Mouse (Mus musculus) hindbrain, postnatal 0 days (tissue): ENCODE measurements at regions not wholly inside any gene's neighbourhood (a gene's known extent, or its start where the extent isn't known, plus 50 kb on each side); places are given as distances from the start of the nearest gene placed in this dataset.

ENCODE experiments used
- ATAC-seq: fragments of 200-750 bp; cut with Nextera tagmentation; 2 replicates; pipeline ENCODE4 v1.8.0; 2017; ENCODE audit warnings: mild to moderate bottlenecking, moderate TSS enrichment, moderate library complexity
- DNase-seq: peaks from one replicate; pipeline ENCODE4 v3.0.0-alpha.2; 2015; ENCODE audit warnings: low spot score
- H3K27ac ChIP-seq: fragments of 300-500 bp; sonication (generic); 2 replicates; pipeline ENCODE4 v1.5.1; 2014; ENCODE audit warnings: mild to moderate bottlenecking
- H3K27me3 ChIP-seq: fragments of 300-500 bp; sonication (generic); 2 replicates; pipeline ENCODE4 v1.6.1; 2014; ENCODE audit warnings: low read length, mixed read lengths; ENCODE audit not compliant: insufficient read depth
- H3K36me3 ChIP-seq: fragments of 300-500 bp; sonication (generic); 2 replicates; pipeline ENCODE4 v1.6.1; 2014; ENCODE audit warnings: low read length, mixed read lengths; ENCODE audit not compliant: insufficient read depth
- H3K4me1 ChIP-seq: fragments of 300-500 bp; sonication (generic); 2 replicates; pipeline ENCODE4 v1.6.1; 2014; ENCODE audit warnings: antibody characterized with exemption, low read length, mixed read lengths; ENCODE audit not compliant: insufficient read depth
- H3K4me2 ChIP-seq: fragments of 300-500 bp; sonication (generic); 2 replicates; pipeline ENCODE4 v1.6.1; 2014; ENCODE audit warnings: low read depth, mild to moderate bottlenecking, low read length, moderate library complexity, mixed read lengths
- H3K4me3 ChIP-seq: fragments of 300-500 bp; sonication (generic); 2 replicates; pipeline ENCODE4 v1.5.1; 2014; ENCODE audit warnings: low read length
- H3K9ac ChIP-seq: fragments of 300-500 bp; sonication (generic); replicated peaks from 2 replicates; pipeline ENCODE4 v1.6.1; 2014; ENCODE audit warnings: mild to moderate bottlenecking, low read length, moderate library complexity, mixed read lengths
- H3K9me3 ChIP-seq: fragments of 300-500 bp; sonication (generic); 2 replicates; pipeline ENCODE4 v1.6.1; 2016; ENCODE audit warnings: low read length, mixed read lengths
- CTCF ChIP-seq: IDR thresholded peaks from 2 replicates; pipeline ENCODE4 v1.5.1; 2016; ENCODE audit warnings: antibody characterized with exemption, control low read depth, low read depth
- WGBS: fragments of 180-500 bp; shearing (Covaris S2); extraction: QIAGEN DNeasy Blood & Tissue Kit; methylation state at CpG from one replicate; pipeline ENCODE4 v1.1.7; 2014; 5-methylcytosine and 5-hydroxymethylcytosine counted together

GRCm38 (mm10) chr1:190419709-190420108 lies 249.2 kb upstream of the Prox1 start:
- no peaks in the 10 kb centered on the region for H3K36me3 ChIP-seq
- no peak for TF ChIP-seq CTCF
- DNase-seq (peak; percentile 39), ATAC-seq (peak; percentile 67)
- no peak overlapping the region for H3K4me3 ChIP-seq
- 51% methylated on average over 13 of the region's 13 CpGs for WGBS
- H3K4me2 ChIP-seq: no peak overlapping the region
- H3K4me1 ChIP-seq: peaks cover 7% of the 10 kb centered on the region; the same call in 1 of the 2 replicates
- H3K9me3 ChIP-seq: no peaks in the 10 kb centered on the region
- H3K27me3 ChIP-seq: no peaks in the 10 kb centered on the region
- no peak overlapping the region for H3K27ac ChIP-seq
- H3K9ac ChIP-seq: no peak overlapping the region

DNA sequence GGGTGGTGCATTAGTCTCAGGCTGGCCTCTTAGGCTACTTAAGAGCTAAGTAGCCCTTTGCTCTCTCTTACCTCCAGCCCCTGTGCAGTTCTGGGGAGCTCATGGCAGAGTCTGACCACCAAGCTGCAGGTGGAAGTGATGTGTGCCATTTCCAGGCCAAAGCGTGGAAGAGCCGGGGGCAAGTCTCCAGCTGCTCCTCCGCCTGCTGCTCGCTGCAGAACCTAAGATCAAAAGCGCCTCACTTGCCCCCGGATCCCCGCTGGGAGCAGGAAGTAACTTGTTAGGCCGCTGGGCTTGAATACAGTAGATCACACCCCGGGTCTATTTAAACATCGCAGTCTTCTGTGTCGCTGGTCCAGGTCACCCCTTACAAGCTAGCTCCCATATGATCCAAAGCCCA lies 246.8 kb upstream of the Prox1 start:
- Histone ChIP-seq H3K27me3 (no peaks in the 10 kb centered on the region), H3K36me3 (no peaks in the 10 kb centered on the region), H3K27ac (no peak overlapping the region), H3K4me1 (peaks cover 5% of the 10 kb centered on the region; the same call in 1 of the 2 replicates), H3K9ac (no peak overlapping the region), H3K9me3 (no peaks in the 10 kb centered on the region), H3K4me2 (no peak overlapping the region), H3K4me3 (no peak overlapping the region)
- WGBS: 24% methylated on average over 11 of the region's 11 CpGs
- DNase-seq (no peak), ATAC-seq (no peak)
- TF ChIP-seq CTCF: no peak

GRCm38 (mm10) chr1:190411756-190412155 lies 241.2 kb upstream of the Prox1 start:
- Histone ChIP-seq H3K9me3 (no peaks in the 10 kb centered on the region), H3K4me1 (0 out of 2 replicates have a peak, but pooled peaks cover 4% of the 10 kb centered on the region), H3K4me2 (no peak overlapping the region), H3K9ac (no peak overlapping the region), H3K27ac (no peak overlapping the region), H3K36me3 (no peaks in the 10 kb centered on the region), H3K27me3 (no peaks in the 10 kb centered on the region), H3K4me3 (no peak overlapping the region)
- ATAC-seq (no peak), DNase-seq (no peak)
- 87% methylated on average over 5 of the region's 5 CpGs for WGBS
- TF ChIP-seq CTCF: no peak

GRCm38 (mm10) chr1:190403335-190403734 lies 232.8 kb upstream of the Prox1 start:
- WGBS: 67% methylated on average over 12 of the region's 12 CpGs
- Histone ChIP-seq H3K9ac (no peak overlapping the region), H3K4me2 (no peak overlapping the region), H3K36me3 (no peaks in the 10 kb centered on the region), H3K27ac (no peak overlapping the region), H3K9me3 (no peaks in the 10 kb centered on the region), H3K4me3 (no peak overlapping the region), H3K4me1 (no peaks in the 10 kb centered on the region), H3K27me3 (no peaks in the 10 kb centered on the region)
- DNase-seq (no peak), ATAC-seq (no peak)
- TF ChIP-seq CTCF: no peak

DNA sequence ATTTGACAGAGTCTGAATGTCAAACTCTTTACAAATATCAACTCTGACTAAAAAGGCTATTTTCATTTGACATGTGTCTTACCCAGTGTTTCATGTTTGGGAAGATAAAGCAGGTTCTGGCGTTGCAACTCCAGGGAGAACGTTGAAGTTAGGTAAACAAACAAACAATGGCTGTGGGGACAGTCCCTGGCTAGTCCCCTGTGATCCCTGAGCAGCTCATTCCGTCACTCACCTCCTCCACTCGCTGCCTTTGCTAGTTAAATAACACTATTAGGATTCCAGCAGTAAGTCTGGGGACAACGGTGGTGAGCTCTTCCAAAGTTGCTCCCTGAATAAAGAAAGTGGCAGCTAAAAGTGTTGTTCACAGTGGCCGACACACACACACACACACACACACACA lies 227.8 kb upstream of the Prox1 start:
- Histone ChIP-seq H3K9ac (no peak overlapping the region), H3K9me3 (no peaks in the 10 kb centered on the region), H3K4me2 (no peak overlapping the region), H3K27me3 (no peaks in the 10 kb centered on the region), H3K36me3 (no peaks in the 10 kb centered on the region), H3K27ac (no peak overlapping the region), H3K4me3 (no peak overlapping the region), H3K4me1 (no peaks in the 10 kb centered on the region)
- TF ChIP-seq CTCF: no peak
- no peak for ATAC-seq
- DNase-seq: no peak
- WGBS: 70% methylated on average over 6 of the region's 6 CpGs

DNA sequence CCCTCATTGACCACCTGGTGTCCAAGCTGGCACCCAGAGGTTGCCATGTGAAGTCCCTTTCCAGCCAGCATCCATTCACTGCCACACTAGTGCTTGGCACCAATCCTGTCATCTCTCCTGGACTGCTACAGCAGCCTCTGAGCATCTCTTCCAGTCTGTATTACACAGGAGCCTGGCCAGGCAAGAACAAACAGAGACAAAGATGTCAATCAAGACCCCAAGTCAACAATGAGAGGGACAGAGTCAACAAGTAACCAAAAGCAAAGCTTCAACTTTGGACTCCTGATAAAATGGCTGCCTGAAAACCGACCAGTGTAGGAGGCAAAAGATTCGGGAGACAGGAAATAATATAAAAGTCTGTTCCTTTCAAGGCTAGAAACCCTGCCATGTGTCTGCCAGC lies 227.3 kb upstream of the Prox1 start:
- 63% methylated on average over 2 of the region's 2 CpGs for WGBS
- Histone ChIP-seq H3K4me2 (no peak overlapping the region), H3K27me3 (no peaks in the 10 kb centered on the region), H3K27ac (no peak overlapping the region), H3K36me3 (no peaks in the 10 kb centered on the region), H3K4me1 (no peaks in the 10 kb centered on the region), H3K4me3 (no peak overlapping the region), H3K9ac (no peak overlapping the region), H3K9me3 (no peaks in the 10 kb centered on the region)
- no peak for TF ChIP-seq CTCF
- ATAC-seq (no peak), DNase-seq (no peak)

GRCm38 (mm10) chr1:190393061-190393460 lies 222.5 kb upstream of the Prox1 start:
- peak; percentile 24 for DNase-seq
- H3K9me3 ChIP-seq: no peaks in the 10 kb centered on the region
- no peaks in the 10 kb centered on the region for H3K4me1 ChIP-seq
- H3K36me3 ChIP-seq: no peaks in the 10 kb centered on the region
- H3K27me3 ChIP-seq: no peaks in the 10 kb centered on the region
- no peak overlapping the region for H3K9ac ChIP-seq
- no peak overlapping the region for H3K27ac ChIP-seq
- no peak for ATAC-seq
- 39% methylated on average over 6 of the region's 6 CpGs for WGBS
- no peak overlapping the region for H3K4me3 ChIP-seq
- H3K4me2 ChIP-seq: no peak overlapping the region
- TF ChIP-seq CTCF: no peak
